Mouse (Mus musculus): ENCODE measurements at regions not wholly inside any gene's neighbourhood (a gene's known extent, or its start where the extent isn't known, plus 50 kb on each side); places are given as distances from the start of the nearest gene placed in this dataset.

- no peak for DNase-seq
- intact Hi-C loops (cut with DNase I): no loop called here
- no peak overlapping the region for H3K4me3 ChIP-seq
- no peak overlapping the region for H3K27ac ChIP-seq
- TF ChIP-seq CTCF (IDR thresholded peaks at IDR 0.05): no peak
Measured at GRCm38 (mm10) chr10:98125713-98126112, 399.2 kb upstream of the C030005K15Rik start.

- H3K4me3 ChIP-seq: no peak overlapping the region
- no peak for TF ChIP-seq CTCF (IDR thresholded peaks at IDR 0.05)
- intact Hi-C loops (cut with DNase I): no loop called here
- DNase-seq: no peak
- H3K27ac ChIP-seq: no peak overlapping the region
Measured at GRCm38 (mm10) chr10:98135026-98135425, 408.5 kb upstream of the C030005K15Rik start.

GRCm38 (mm10) chr10:98145773-98146172 is 419.2 kb upstream of the C030005K15Rik start:
- TF ChIP-seq CTCF (IDR thresholded peaks at IDR 0.05): peak; percentile 22; the same call in 1 of the 2 replicates
- no peak overlapping the region for H3K4me3 ChIP-seq
- intact Hi-C loops (cut with DNase I): no loop called here
- no peak overlapping the region for H3K27ac ChIP-seq
- no peak for DNase-seq

- Histone ChIP-seq H3K27ac (no peak overlapping the region), H3K4me3 (no peak overlapping the region)
- no peak for DNase-seq
- no peak for TF ChIP-seq CTCF (IDR thresholded peaks at IDR 0.05)
- intact Hi-C loops (cut with DNase I): no loop called here
Measured at GRCm38 (mm10) chr10:98146998-98147863, 420.7 kb upstream of the C030005K15Rik start.

- TF ChIP-seq CTCF (IDR thresholded peaks at IDR 0.05): no peak
- H3K27ac ChIP-seq: no peak overlapping the region
- no peak for DNase-seq
- intact Hi-C loops (cut with DNase I): no loop called here
- H3K4me3 ChIP-seq: no peak overlapping the region
Measured at GRCm38 (mm10) chr10:98155982-98156381, 429.4 kb upstream of the C030005K15Rik start.

- no peak for TF ChIP-seq CTCF (IDR thresholded peaks at IDR 0.05)
- intact Hi-C loops (cut with DNase I): no loop called here
- Histone ChIP-seq H3K4me3 (no peak overlapping the region), H3K27ac (no peak overlapping the region)
- DNase-seq: peak; percentile 28
Measured at GRCm38 (mm10) chr10:98185666-98186065, 459.1 kb upstream of the C030005K15Rik start.

- intact Hi-C loops (cut with DNase I): no loop called here
- Histone ChIP-seq H3K4me3 (no peak overlapping the region), H3K27ac (no peak overlapping the region)
- DNase-seq: no peak
- TF ChIP-seq CTCF (IDR thresholded peaks at IDR 0.05): no peak
Measured at GRCm38 (mm10) chr10:98196852-98197251, 470.3 kb upstream of the C030005K15Rik start.

GRCm38 (mm10) chr10:98210246-98210645 is 483.7 kb upstream of the C030005K15Rik start:
- intact Hi-C loops (cut with DNase I): no loop called here
- no peak for DNase-seq
- H3K27ac ChIP-seq: no peak overlapping the region
- H3K4me3 ChIP-seq: no peak overlapping the region
- TF ChIP-seq CTCF (IDR thresholded peaks at IDR 0.05): no peak

- intact Hi-C loops (cut with DNase I): no loop called here
- H3K4me3 ChIP-seq: no peak overlapping the region
- TF ChIP-seq CTCF (IDR thresholded peaks at IDR 0.05): no peak
- H3K27ac ChIP-seq: no peak overlapping the region
- no peak for DNase-seq
Measured at GRCm38 (mm10) chr10:98212876-98213587, 486.5 kb upstream of the C030005K15Rik start.

- DNase-seq: no peak
- no peak for TF ChIP-seq CTCF (IDR thresholded peaks at IDR 0.05)
- intact Hi-C loops (cut with DNase I): no loop called here
- no peak overlapping the region for H3K27ac ChIP-seq
- H3K4me3 ChIP-seq: no peak overlapping the region
Measured at GRCm38 (mm10) chr10:98231017-98231416, 504.5 kb upstream of the C030005K15Rik start.

- intact Hi-C loops (cut with DNase I): no loop called here
- TF ChIP-seq CTCF (IDR thresholded peaks at IDR 0.05): no peak
- no peak overlapping the region for H3K27ac ChIP-seq
- H3K4me3 ChIP-seq: no peak overlapping the region
- no peak for DNase-seq
Measured at GRCm38 (mm10) chr10:98231705-98232235, 505.2 kb upstream of the C030005K15Rik start.

- no peak for TF ChIP-seq CTCF (IDR thresholded peaks at IDR 0.05)
- Histone ChIP-seq H3K4me3 (no peak overlapping the region), H3K27ac (no peak overlapping the region)
- DNase-seq: no peak
- intact Hi-C loops (cut with DNase I): no loop called here
Measured at GRCm38 (mm10) chr10:98248311-98248710, 521.8 kb upstream of the C030005K15Rik start.

All from gastrocnemius, adult 2 months (tissue).